Mouse (Mus musculus) hindbrain, postnatal 0 days (tissue): ENCODE measurements at regions not wholly inside any gene's neighbourhood (a gene's known extent, or its start where the extent isn't known, plus 50 kb on each side); places are given as distances from the start of the nearest gene placed in this dataset.
A peak's percentile ranks its signal among the peaks of the same experiment; 100 is the strongest.

Experiments
- ATAC-seq: fragments of 200-750 bp; cut with Nextera tagmentation; 2 replicates; pipeline ENCODE4 v1.8.0; 2017; ENCODE audit warnings: mild to moderate bottlenecking, moderate TSS enrichment, moderate library complexity
- DNase-seq: peaks from one replicate; pipeline ENCODE4 v3.0.0-alpha.2; 2015; ENCODE audit warnings: low spot score
- H3K27ac ChIP-seq: fragments of 300-500 bp; sonication (generic); 2 replicates; pipeline ENCODE4 v1.5.1; 2014; ENCODE audit warnings: mild to moderate bottlenecking
- H3K27me3 ChIP-seq: fragments of 300-500 bp; sonication (generic); 2 replicates; pipeline ENCODE4 v1.6.1; 2014; ENCODE audit warnings: low read length, mixed read lengths; ENCODE audit not compliant: insufficient read depth
- H3K36me3 ChIP-seq: fragments of 300-500 bp; sonication (generic); 2 replicates; pipeline ENCODE4 v1.6.1; 2014; ENCODE audit warnings: low read length, mixed read lengths; ENCODE audit not compliant: insufficient read depth
- H3K4me1 ChIP-seq: fragments of 300-500 bp; sonication (generic); 2 replicates; pipeline ENCODE4 v1.6.1; 2014; ENCODE audit warnings: antibody characterized with exemption, low read length, mixed read lengths; ENCODE audit not compliant: insufficient read depth
- H3K4me2 ChIP-seq: fragments of 300-500 bp; sonication (generic); 2 replicates; pipeline ENCODE4 v1.6.1; 2014; ENCODE audit warnings: low read depth, mild to moderate bottlenecking, low read length, moderate library complexity, mixed read lengths
- H3K4me3 ChIP-seq: fragments of 300-500 bp; sonication (generic); 2 replicates; pipeline ENCODE4 v1.5.1; 2014; ENCODE audit warnings: low read length
- H3K9ac ChIP-seq: fragments of 300-500 bp; sonication (generic); replicated peaks from 2 replicates; pipeline ENCODE4 v1.6.1; 2014; ENCODE audit warnings: mild to moderate bottlenecking, low read length, moderate library complexity, mixed read lengths
- H3K9me3 ChIP-seq: fragments of 300-500 bp; sonication (generic); 2 replicates; pipeline ENCODE4 v1.6.1; 2016; ENCODE audit warnings: low read length, mixed read lengths
- CTCF ChIP-seq: IDR thresholded peaks from 2 replicates; pipeline ENCODE4 v1.5.1; 2016; ENCODE audit warnings: antibody characterized with exemption, control low read depth, low read depth
- WGBS: fragments of 180-500 bp; shearing (Covaris S2); extraction: QIAGEN DNeasy Blood & Tissue Kit; methylation state at CpG from one replicate; pipeline ENCODE4 v1.1.7; 2014; 5-methylcytosine and 5-hydroxymethylcytosine counted together

DNA sequence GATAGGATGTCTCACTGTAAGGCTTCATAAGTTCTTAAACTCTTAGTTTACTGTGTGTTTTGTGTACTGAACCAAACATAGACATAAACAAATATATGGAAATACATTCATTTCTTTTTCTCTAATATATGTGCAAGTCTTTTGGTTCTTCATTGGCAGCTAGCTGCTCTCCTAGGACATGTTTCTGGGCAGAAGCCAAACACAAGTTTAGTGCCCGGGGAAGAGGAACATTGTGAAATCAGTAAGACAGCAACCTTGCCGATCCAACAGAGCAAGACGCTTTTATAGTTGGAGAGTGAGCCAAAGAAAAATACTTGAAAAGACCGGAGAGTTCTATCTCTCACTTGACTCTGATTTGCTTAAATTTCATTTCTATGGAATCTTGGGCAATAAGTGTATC, 178.0 kb upstream of the Fst start:
- no peak for TF ChIP-seq CTCF
- WGBS = 64% methylated on average over 4 of the region's 4 CpGs
- Histone ChIP-seq H3K27me3 (no peaks in the 10 kb centered on the region), H3K4me2 (no peak overlapping the region), H3K27ac (no peak overlapping the region), H3K36me3 (no peaks in the 10 kb centered on the region), H3K9ac (no peak overlapping the region), H3K9me3 (no peaks in the 10 kb centered on the region), H3K4me1 (no peaks in the 10 kb centered on the region), H3K4me3 (no peak overlapping the region)
- ATAC-seq = no peak
- DNase-seq = no peak

DNA sequence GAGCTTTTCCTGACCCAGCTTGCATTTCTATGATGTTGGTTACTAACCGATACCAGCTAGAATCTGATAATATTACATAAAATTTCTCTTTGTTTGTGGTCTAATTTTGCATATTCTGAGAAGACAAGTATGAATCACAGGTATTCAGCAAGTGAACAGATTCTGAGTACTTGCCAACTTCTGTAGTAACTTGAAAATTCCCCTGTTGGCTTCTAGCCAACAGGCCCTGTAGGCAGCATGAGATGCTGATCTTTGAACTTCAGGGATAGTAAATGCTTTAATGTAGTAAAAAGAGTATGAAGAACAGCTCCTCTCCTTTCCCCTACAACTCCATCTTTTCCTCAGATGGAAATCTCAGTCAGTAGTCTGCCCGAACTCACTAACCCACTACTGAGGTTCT, 178.5 kb upstream of the Mocs2 start:
- 84% methylated on average over 2 of the region's 2 CpGs for WGBS
- H3K27ac ChIP-seq = no peak overlapping the region
- no peak overlapping the region for H3K9ac ChIP-seq
- no peaks in the 10 kb centered on the region for H3K9me3 ChIP-seq
- H3K4me2 ChIP-seq = no peak overlapping the region
- H3K4me1 ChIP-seq = no peaks in the 10 kb centered on the region
- no peaks in the 10 kb centered on the region for H3K27me3 ChIP-seq
- H3K4me3 ChIP-seq = no peak overlapping the region
- DNase-seq = no peak
- no peak for TF ChIP-seq CTCF
- H3K36me3 ChIP-seq = no peaks in the 10 kb centered on the region
- no peak for ATAC-seq

DNA sequence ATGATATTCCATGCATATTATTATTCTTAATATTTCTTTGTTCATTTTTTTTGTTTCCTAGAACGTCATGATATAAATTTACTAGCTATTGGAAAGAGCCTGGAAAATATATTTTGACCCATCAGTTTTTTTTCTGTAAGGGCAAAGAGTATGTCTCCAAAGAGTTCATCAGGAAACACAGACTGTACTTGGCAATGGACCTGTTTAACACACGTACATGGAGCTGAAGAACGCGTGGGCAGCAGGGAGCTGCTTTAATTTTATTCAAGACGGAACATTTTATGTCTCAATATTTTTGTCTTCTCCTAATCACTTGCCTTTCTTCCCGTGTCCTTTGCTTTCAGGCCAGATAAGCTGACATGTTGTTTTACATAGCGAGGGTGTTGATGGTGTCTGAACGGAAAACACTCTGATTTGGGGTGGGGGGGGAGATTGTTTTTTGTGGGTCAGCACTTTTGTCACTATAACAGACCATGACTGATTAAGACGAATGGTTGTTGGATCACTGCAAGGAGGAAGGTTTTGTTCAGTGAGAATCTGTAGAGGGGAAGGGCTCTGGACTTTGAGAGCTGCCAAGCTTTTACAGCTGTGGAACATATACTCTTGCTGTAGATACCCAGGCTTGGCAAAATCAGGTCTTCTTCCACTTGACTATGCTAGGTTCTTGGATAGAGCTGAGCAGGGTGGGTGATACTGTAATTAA, 176.2 kb upstream of the Mocs2 start:
- no peaks in the 10 kb centered on the region for H3K4me1 ChIP-seq
- no peak overlapping the region for H3K4me3 ChIP-seq
- no peak for ATAC-seq
- H3K27ac ChIP-seq = no peak overlapping the region
- H3K4me2 ChIP-seq = no peak overlapping the region
- WGBS = 32% methylated on average over 9 of the region's 9 CpGs
- no peaks in the 10 kb centered on the region for H3K27me3 ChIP-seq
- DNase-seq = peak; percentile 10
- H3K9me3 ChIP-seq = no peaks in the 10 kb centered on the region
- H3K36me3 ChIP-seq = no peaks in the 10 kb centered on the region
- H3K9ac ChIP-seq = no peak overlapping the region
- TF ChIP-seq CTCF = no peak

DNA sequence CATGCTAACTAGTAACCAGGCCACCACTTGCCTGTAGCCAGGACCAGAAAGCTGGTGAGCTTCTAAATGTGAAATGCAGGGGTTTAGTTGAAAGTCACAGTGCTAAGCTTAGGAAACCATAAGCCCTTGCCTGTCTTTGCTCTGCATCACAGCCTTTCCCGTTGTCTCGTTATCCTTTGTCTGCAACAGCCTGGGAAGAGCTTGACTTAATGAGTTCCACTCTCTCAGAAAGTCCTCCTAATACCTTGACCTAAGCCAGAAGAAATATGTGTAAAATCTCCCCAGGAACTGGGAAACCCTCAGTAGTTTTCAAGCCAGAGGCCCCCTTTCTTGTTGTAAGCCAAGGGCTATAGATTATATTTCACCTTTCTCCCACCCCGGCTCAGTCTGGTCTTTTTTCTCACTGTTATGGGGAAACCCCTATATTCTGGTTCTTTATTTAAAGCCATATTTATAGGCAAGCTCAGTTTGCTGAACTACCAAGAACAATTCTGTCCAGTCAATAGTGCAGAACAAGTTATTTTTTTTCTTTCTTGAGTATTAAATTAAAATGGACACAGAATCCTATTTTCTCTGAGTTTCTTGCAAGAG, 175.0 kb upstream of the Mocs2 start:
- no peak overlapping the region for H3K4me3 ChIP-seq
- H3K4me1 ChIP-seq = no peaks in the 10 kb centered on the region
- ATAC-seq (no peak), DNase-seq (no peak)
- no peaks in the 10 kb centered on the region for H3K27me3 ChIP-seq
- H3K36me3 ChIP-seq = no peaks in the 10 kb centered on the region
- no peak overlapping the region for H3K9ac ChIP-seq
- no peak for TF ChIP-seq CTCF
- H3K27ac ChIP-seq = no peak overlapping the region
- H3K4me2 ChIP-seq = peak overlapping the region; percentile 25; the same call in 1 of the 2 replicates
- no peaks in the 10 kb centered on the region for H3K9me3 ChIP-seq
- WGBS = 46% methylated on average over 3 of the region's 3 CpGs

DNA sequence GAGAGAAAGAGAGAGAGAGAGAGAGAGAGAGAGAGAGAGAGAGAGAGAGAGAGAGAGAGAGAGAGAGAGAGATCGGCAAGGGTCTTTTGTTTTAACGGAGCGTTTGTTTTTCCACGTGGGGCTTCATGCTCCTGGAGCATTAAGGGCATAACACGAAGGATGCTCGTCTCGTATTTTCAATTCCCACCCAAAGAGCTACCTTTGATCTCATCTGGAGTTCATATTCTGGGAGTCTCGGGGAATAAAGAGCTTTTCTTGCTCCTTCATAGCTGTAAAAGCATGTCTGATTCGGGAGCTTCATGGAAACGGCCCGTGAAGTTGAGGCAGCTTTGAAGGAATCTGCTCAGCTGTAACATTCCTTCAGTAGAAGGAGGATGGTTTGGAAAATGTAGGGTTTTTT, 174.5 kb upstream of the Mocs2 start:
- DNase-seq = no peak

DNA sequence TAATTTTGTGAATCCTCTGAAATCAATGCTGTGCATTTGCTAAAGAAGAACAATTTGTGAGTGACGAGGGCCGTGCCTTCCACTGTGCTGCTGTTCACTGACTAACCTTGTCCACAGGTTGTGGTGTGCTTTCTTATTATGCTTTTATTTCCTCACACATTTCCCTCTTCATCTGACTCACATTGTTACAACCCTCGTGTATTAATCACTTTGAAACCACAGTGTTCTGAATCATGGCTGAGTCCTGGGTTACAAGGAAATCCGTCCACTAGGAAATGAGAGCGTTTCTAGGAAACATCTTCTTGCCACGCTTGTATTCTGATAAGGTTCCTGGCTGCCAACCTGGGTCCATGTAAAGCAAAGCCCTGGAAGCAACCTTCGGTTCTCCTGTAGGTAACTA, 163.8 kb upstream of the Mocs2 start:
- Histone ChIP-seq H3K9ac (no peak overlapping the region), H3K27ac (no peak overlapping the region), H3K4me3 (no peak overlapping the region), H3K9me3 (no peaks in the 10 kb centered on the region), H3K4me2 (no peak overlapping the region), H3K36me3 (no peaks in the 10 kb centered on the region), H3K27me3 (no peaks in the 10 kb centered on the region), H3K4me1 (no peaks in the 10 kb centered on the region)
- TF ChIP-seq CTCF = no peak
- WGBS = 90% methylated on average over 7 of the region's 7 CpGs
- no peak for ATAC-seq
- DNase-seq = no peak

More for the DNA sequence above, 174.5 kb upstream of the Mocs2 start:
- ATAC-seq = no peak
- no peak for TF ChIP-seq CTCF
- Histone ChIP-seq H3K4me1 (no peaks in the 10 kb centered on the region), H3K4me2 (peak overlapping the region; percentile 25; the same call in 1 of the 2 replicates), H3K4me3 (no peak overlapping the region), H3K36me3 (no peaks in the 10 kb centered on the region), H3K27ac (no peak overlapping the region), H3K9me3 (no peaks in the 10 kb centered on the region), H3K27me3 (no peaks in the 10 kb centered on the region), H3K9ac (no peak overlapping the region)
- WGBS = 28% methylated on average over 11 of the region's 11 CpGs

DNA sequence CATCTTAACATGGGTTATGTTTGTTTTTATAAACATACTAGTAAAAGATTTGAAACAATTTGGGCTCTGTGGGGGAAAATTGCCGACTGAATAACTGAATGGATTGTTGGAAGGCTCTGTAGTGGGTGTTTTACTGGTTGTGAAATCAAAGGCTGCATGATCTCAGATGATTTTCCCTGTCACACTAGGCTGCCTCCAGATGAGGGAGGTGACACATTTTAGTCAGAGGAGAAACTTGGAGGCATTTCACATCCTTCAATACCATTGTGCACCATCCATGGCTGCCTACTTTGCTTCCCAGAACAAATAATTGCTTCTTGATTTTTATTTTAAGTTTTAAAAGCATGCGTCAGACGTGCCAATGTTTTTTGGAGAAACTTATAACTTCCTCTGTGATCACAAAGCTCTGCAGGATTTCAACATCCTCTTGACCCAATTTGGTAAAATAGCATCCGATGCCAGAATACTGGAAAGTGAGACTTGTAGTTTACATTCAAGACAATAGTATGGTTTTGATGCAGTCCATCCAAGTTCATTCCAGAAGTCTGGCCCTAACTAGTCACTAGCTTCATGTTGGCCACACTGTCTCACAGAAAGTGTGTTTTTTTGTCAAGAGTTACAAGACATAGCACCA, 163.0 kb upstream of the Mocs2 start:
- H3K9me3 ChIP-seq = no peaks in the 10 kb centered on the region
- H3K36me3 ChIP-seq = no peaks in the 10 kb centered on the region
- no peak for DNase-seq
- H3K4me3 ChIP-seq = no peak overlapping the region
- no peak for TF ChIP-seq CTCF
- H3K9ac ChIP-seq = no peak overlapping the region
- H3K27ac ChIP-seq = no peak overlapping the region
- no peaks in the 10 kb centered on the region for H3K4me1 ChIP-seq
- no peak overlapping the region for H3K4me2 ChIP-seq
- 88% methylated on average over 4 of the region's 4 CpGs for WGBS
- no peaks in the 10 kb centered on the region for H3K27me3 ChIP-seq
- ATAC-seq = no peak
